Mouse (Mus musculus): ENCODE data around the gene B230104I21Rik.

- TF ChIP-seq CTCF (IDR thresholded peaks at IDR 0.05; ENCODE audit: extremely low read depth, insufficient read depth, low read length) (no peak), POLR2A (IDR thresholded peaks at IDR 0.05; ENCODE audit: extremely low read depth, insufficient read depth, low read length) (no peak)
Measured at GRCm38 (mm10) chr4:154309131-154309530, 26.8 kb upstream of the B230104I21Rik start.

Measured in cortical plate, adult 2 months (tissue).